Mouse (Mus musculus): ENCODE results near the gene Tead3.

DNA sequence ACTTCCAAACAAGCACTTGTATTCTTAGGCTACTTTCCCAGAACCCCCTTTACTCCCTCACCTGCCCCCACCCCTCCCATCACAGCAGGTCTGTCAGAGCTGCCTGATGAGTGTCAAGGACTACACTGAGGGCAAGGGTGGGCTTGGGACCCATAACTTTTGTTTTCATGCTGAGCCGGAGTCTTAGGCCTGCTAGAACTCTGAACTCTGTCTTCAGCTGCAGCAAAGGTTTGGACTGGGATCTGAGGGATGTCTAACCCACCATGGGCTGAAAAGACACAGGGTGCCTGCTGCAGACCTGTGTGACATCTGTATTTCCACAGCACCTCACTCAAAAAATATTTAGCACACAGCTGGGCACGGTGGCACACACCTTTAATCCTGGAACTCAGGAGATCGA lies 23.7 kb downstream of the Tead3 start:
- TF ChIP-seq CTCF (IDR thresholded peaks at IDR 0.05), result no peak
- TF ChIP-seq EP300 (IDR thresholded peaks at IDR 0.05; ENCODE audit: insufficient read depth, low read depth, low read length), result no peak
- no peak for TF ChIP-seq POLR2A (IDR thresholded peaks at IDR 0.05; ENCODE audit: insufficient read depth, low read depth, low read length)
